Mouse (Mus musculus): ENCODE results near the gene Apoa5.

GRCm38 (mm10) chr9:46257546-46257945 lies 10.9 kb upstream of the Apoa5 start:
- TF ChIP-seq GATA1 (IDR thresholded peaks at IDR 0.05; ENCODE audit: borderline replicate concordance, low read length), result no peak
- TF ChIP-seq FLI1 (IDR thresholded peaks at IDR 0.05; ENCODE audit: low read length), result no peak
